Mouse (Mus musculus) limb, embryonic 12.5 days (tissue): ENCODE measurements around the gene 4921539E11Rik. TPM values are rescaled to one million over a fixed set of nuclear protein-coding genes. Genes with fewer than 3 reads are reported as not detected.

Experiments
- ATAC-seq: fragments of 200-750 bp; cut with Nextera tagmentation; 2 replicates; pipeline ENCODE4 v1.8.0; 2017; ENCODE audit warnings: low read depth, moderate TSS enrichment; ENCODE audit not compliant: insufficient number of reproducible peaks, insufficient read depth, low FRiP score, low TSS enrichment
- H3K27ac ChIP-seq: fragments of 300-500 bp; sonication (generic); 2 replicates; pipeline ENCODE4 v1.5.1; 2016; ENCODE audit warnings: mild to moderate bottlenecking, moderate library complexity
- H3K27me3 ChIP-seq: fragments of 300-500 bp; sonication (generic); 2 replicates; pipeline ENCODE4 v1.6.1; 2016; ENCODE audit warnings: mild to moderate bottlenecking, moderate library complexity
- H3K36me3 ChIP-seq: fragments of 300-500 bp; sonication (generic); 2 replicates; pipeline ENCODE4 v1.6.1; 2016; ENCODE audit warnings: mild to moderate bottlenecking, moderate library complexity
- H3K4me1 ChIP-seq: fragments of 300-500 bp; sonication (generic); replicated peaks from 2 replicates; pipeline ENCODE4 v1.6.1; 2016
- H3K4me2 ChIP-seq: fragments of 300-500 bp; sonication (generic); 2 replicates; pipeline ENCODE4 v1.6.1; 2016; ENCODE audit warnings: mild to moderate bottlenecking, moderate library complexity
- H3K4me3 ChIP-seq: fragments of 300-500 bp; sonication (generic); replicated peaks from 2 replicates; pipeline ENCODE4 v1.5.1; 2016; ENCODE audit warnings: mild to moderate bottlenecking
- H3K9ac ChIP-seq: fragments of 300-500 bp; sonication (generic); replicated peaks from 2 replicates; pipeline ENCODE4 v1.6.1; 2016; ENCODE audit warnings: mild to moderate bottlenecking, moderate library complexity
- H3K9me3 ChIP-seq: fragments of 300-500 bp; sonication (generic); 2 replicates; pipeline ENCODE4 v1.6.1; 2016; ENCODE audit warnings: mild to moderate bottlenecking, moderate library complexity
- WGBS: fragments of 180-500 bp; shearing (Covaris S2); methylation state at CpG from one replicate; pipeline ENCODE4 v1.1.7; 2016; 5-methylcytosine and 5-hydroxymethylcytosine counted together
- polyA plus RNA-seq: library from polyadenylated mRNA; unstranded; fragments of >200 nt; fragmentation: Nextera tagmentation; extraction: Ambion mirVana; gene quantifications from 2 replicates; pipeline ENCODE4 v1.2.1, GENCODE M21; 2016

4921539E11Rik gene
- polyA plus RNA-seq, 1 experiment from 2014 or later, result not detected

GRCm38 (mm10) chr4:103197401-103197800 lies 93.3 kb downstream of the 4921539E11Rik start:
- Histone ChIP-seq H3K4me3 (no peak overlapping the region), H3K9me3 (no peaks in the 10 kb centered on the region), H3K4me2 (no peak overlapping the region), H3K9ac (no peak overlapping the region), H3K36me3 (peaks cover 79% of the 10 kb centered on the region), H3K27ac (no peak overlapping the region), H3K27me3 (no peaks in the 10 kb centered on the region), H3K4me1 (no peaks in the 10 kb centered on the region)
- WGBS, result 88% methylated on average over 8 of the region's 8 CpGs
- no peak for ATAC-seq

GRCm38 (mm10) chr4:103192421-103192820 lies 98.2 kb downstream of the 4921539E11Rik start:
- Histone ChIP-seq H3K9me3 (no peaks in the 10 kb centered on the region), H3K9ac (no peak overlapping the region), H3K27ac (no peak overlapping the region), H3K4me2 (no peak overlapping the region), H3K4me3 (no peak overlapping the region), H3K36me3 (peaks cover 78% of the 10 kb centered on the region), H3K27me3 (no peaks in the 10 kb centered on the region), H3K4me1 (no peaks in the 10 kb centered on the region)
- 92% methylated on average over 2 of the region's 2 CpGs for WGBS
- ATAC-seq, result no peak

GRCm38 (mm10) chr4:103188786-103189640 lies 101.7 kb downstream of the 4921539E11Rik start:
- Histone ChIP-seq H3K4me1 (no peaks in the 10 kb centered on the region), H3K27me3 (no peaks in the 10 kb centered on the region), H3K4me2 (no peak overlapping the region), H3K36me3 (peaks cover 76% of the 10 kb centered on the region), H3K4me3 (no peak overlapping the region), H3K9ac (no peak overlapping the region), H3K27ac (no peak overlapping the region), H3K9me3 (no peaks in the 10 kb centered on the region)
- no peak for ATAC-seq
- 82% methylated on average over 8 of the region's 8 CpGs for WGBS

Other genes starting within 250 kb of the 4921539E11Rik start
- 52.7 and 60.8 TPM in 2 replicates for gene Mier1, start 176.5 kb downstream of the 4921539E11Rik start, polyA plus RNA-seq
- gene Wdr78, start 176.3 kb downstream of the 4921539E11Rik start, polyA plus RNA-seq, result 3.7 and 5.1 TPM in 2 replicates
- gene Slc35d1, start 75.7 kb downstream of the 4921539E11Rik start, polyA plus RNA-seq, result 10.4 and 12.5 TPM in 2 replicates
- gene Oma1, start 22.9 kb upstream of the 4921539E11Rik start, polyA plus RNA-seq, result 16.3 and 17.6 TPM in 2 replicates